Mouse (Mus musculus): ENCODE measurements around the gene Pkd1l1. TPM values are rescaled to one million over a fixed set of nuclear protein-coding genes. Genes with fewer than 3 reads are reported as not detected.

The Pkd1l1 gene
- total RNA-seq, 2 experiments from 2014 or later: 0.11 TPM; not detected in 1

- ATAC-seq (replicated peaks; ENCODE audit: low FRiP score, low TSS enrichment, poor library complexity, severe bottlenecking): no peak
Measured at GRCm38 (mm10) chr11:8948871-8949270, 24.2 kb downstream of the Pkd1l1 start.

DNA sequence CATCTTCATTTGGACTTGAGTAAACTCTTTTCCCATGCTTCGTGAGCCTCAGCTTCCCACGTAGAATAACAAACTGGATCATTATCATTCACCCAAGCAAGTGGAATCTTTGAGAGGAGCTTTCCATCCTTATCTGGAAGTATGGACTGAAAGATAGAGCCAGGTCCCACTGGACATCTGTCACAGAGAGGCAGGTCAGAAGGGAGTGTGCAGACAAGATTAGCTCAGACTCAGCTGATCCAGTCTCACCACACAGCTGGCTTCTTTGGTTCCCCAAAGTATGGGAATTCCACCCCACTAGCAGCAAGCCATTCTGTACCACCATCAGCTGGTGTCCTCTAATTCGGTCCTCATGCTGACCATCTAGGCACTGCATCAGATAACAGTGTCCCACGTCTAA lies 29.0 kb downstream of the Pkd1l1 start:
- ATAC-seq (replicated peaks; ENCODE audit: low FRiP score, low TSS enrichment, poor library complexity, severe bottlenecking): no peak

DNA sequence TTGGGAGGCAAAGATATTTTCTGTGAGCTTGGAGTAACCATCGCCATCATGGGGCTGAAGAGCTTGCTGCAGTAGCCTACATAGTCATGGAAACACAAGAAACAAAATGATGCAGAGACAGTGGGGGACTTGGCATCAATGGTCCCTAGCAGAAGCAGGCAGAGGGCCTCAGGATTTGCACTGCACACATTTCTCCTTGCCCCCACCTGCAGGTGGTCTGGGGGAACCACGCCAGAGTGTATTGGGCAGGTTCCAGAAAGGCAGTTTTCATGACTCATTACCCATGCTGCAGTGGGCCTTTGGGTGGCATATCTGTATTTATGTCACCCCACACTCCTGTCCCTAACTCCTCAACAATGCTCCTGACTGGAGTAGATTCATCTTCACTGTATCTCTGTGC lies 30.6 kb downstream of the Pkd1l1 start:
- ATAC-seq (replicated peaks; ENCODE audit: low FRiP score, low TSS enrichment, poor library complexity, severe bottlenecking): no peak

DNA sequence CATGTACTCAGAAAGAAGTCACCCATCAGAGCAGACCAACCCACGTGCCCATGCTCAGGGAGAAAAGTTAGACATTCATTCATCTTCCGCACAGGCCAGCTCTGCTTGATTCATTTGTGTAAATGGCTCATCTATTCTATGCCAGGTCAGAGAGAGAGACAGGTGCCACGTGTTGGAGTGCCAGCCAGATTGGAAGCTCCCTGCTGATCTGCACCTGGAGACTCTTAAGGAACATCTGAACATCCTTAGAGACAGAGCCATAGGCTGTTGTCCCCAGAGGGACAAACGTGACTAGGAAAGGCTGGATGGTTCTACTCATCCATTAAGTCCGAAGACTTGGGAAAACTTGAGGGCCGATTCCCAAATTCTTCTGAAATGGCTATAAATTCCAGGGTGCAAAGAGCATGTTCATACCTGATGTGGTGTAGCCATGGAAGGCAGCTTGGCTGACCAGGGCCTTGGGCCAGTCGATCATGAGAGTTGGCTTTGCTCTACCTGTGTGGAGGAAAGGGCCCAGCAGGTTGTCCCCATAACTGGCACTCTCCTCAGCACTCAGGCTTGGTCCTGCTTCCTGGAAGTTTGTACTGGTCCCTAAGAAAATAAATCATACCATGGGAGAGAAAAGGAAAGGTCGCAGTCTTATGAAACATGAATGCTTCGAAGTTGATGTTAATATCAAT lies 36.5 kb downstream of the Pkd1l1 start:
- ATAC-seq (replicated peaks; ENCODE audit: low FRiP score, low TSS enrichment, poor library complexity, severe bottlenecking): no peak

DNA sequence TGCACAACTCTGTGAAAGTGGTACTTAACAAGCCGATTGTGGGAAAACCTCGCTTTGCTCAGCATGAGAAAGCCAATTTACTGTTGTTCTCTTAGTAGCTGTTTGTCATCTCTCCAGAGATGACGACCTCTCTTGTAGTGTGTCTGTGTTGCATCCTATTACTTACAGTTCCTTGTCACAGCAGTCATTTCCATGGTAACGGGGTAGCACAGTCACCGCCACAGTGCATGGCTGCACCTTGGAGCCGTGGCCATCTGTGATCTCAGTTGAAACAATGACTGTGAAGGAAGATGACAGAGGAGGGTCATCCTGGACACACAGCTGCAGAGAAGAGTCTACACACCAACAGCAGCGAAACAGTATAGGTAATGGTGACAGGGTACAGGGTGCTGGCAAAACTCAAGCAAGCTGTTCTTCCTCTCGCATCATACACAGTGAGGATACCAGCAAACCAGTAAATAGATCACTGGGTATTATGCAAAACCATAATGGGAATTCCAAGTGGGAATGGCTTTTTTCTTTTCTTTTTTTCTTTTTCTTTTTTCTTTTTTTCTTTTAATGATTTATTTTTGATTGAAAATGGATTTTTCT lies 56.9 kb downstream of the Pkd1l1 start:
- ATAC-seq (replicated peaks; ENCODE audit: low FRiP score, low TSS enrichment, poor library complexity, severe bottlenecking): no peak

- ATAC-seq (replicated peaks; ENCODE audit: low FRiP score, low TSS enrichment, poor library complexity, severe bottlenecking): no peak
Measured at GRCm38 (mm10) chr11:8882793-8883192, 90.3 kb downstream of the Pkd1l1 start.

GRCm38 (mm10) chr11:8881521-8881920 lies 91.5 kb downstream of the Pkd1l1 start:
- ATAC-seq (replicated peaks; ENCODE audit: low FRiP score, low TSS enrichment, poor library complexity, severe bottlenecking): no peak

DNA sequence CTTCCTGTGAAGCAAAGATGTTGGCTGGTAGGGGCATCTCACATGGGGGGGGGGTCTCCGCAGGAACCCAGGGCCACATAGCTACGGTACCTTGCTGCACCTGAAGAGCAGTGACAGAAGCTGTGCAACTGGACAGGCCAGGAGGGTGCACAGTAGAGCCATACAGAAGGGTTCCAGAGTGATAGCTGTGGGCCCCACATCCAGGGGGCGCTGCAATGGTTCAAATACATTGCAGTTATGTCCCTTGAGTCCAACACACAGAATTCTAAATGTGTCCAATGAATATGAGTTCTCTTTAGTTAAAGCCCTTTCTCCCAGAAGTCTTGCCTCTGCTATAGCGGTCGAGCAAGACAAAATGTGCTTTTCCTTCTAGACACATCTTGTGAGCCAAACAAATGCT lies 103.0 kb downstream of the Pkd1l1 start:
- ATAC-seq (replicated peaks; ENCODE audit: low FRiP score, low TSS enrichment, poor library complexity, severe bottlenecking): no peak

GRCm38 (mm10) chr11:8866021-8866420 lies 107.0 kb downstream of the Pkd1l1 start:
- no peak for ATAC-seq (replicated peaks; ENCODE audit: low FRiP score, low TSS enrichment, poor library complexity, severe bottlenecking)

DNA sequence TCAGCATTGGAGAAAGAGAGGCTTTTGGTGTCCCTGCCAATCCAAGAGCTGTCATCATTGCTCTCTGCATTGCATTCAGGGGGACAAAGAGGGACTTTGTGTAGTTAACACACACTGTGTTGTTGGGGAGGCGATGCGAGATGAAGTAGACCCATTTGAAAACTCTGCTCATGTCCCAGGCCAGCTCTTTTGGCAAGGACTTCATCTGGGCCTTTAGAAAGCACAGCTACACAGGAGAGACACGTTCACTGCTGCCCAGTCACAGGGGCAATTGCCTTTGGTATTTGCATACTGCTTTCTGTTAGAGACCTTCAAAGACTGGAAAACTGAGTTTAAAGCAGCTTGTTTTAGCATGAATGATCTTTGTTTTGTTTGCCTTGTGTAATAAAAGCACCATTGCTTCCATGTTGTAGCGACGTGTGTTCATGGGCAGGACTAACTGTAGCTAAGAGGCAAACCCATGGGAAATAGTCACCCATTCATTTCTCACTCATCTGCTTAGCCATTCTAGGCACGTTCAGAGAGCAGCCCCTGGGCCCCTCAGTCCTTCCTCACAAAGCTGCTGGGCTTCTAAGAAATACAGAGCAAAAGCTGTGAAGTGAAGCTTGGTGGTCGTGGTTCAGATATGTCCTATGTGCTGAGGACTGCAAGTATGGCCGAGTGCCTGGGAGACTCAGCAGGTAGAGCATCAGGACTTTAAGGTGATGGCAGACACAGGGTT lies 109.0 kb downstream of the Pkd1l1 start:
- no peak for ATAC-seq (replicated peaks; ENCODE audit: low FRiP score, low TSS enrichment, poor library complexity, severe bottlenecking)

- ATAC-seq (replicated peaks; ENCODE audit: low FRiP score, low TSS enrichment, poor library complexity, severe bottlenecking): no peak
Measured at GRCm38 (mm10) chr11:8862426-8862825, 110.6 kb downstream of the Pkd1l1 start.

GRCm38 (mm10) chr11:8861978-8862377 lies 111.1 kb downstream of the Pkd1l1 start:
- no peak for ATAC-seq (replicated peaks; ENCODE audit: low FRiP score, low TSS enrichment, poor library complexity, severe bottlenecking)

DNA sequence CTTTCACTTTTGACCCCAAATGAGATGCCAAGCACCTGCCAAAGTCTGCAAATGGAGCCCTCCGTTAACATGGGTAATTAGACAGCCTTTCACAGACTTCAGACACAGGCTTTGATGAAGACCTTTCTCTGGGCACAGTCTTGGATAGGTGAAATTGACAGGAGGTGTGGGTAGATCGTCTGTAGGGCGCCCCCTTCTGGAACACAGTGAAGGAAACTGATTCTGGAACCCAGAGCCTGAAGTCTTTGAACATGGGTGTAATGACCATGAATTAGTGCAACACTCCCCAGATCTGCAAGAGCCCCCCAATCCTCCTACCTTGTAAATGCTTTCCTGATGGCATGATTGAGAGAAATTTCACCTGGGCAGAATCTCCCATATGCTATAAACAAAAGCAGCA lies 112.2 kb downstream of the Pkd1l1 start:
- ATAC-seq (replicated peaks; ENCODE audit: low FRiP score, low TSS enrichment, poor library complexity, severe bottlenecking): no peak

GRCm38 (mm10) chr11:8859868-8860267 lies 113.2 kb downstream of the Pkd1l1 start:
- ATAC-seq (replicated peaks; ENCODE audit: low FRiP score, low TSS enrichment, poor library complexity, severe bottlenecking): 0 out of 2 replicates have a peak, but pooled peaks have one; percentile 55

DNA sequence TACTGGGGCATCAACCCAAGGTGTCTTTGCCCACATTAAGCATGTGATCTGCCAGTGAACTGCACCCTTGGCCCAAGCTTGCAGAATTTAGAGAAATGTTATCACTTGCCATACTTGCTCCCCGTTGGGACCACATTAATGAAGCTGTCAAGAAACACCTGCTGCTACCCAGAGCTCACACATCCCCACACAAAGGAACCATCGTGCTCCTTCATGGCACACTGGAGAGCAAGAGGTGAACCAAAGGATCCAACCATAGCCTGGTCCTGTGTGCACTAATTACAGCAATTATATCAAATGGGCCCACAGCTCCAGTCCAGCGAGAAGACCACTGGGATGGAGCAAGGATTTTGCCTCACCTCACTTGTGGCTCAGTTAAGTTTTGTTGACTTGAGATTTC lies 114.0 kb downstream of the Pkd1l1 start:
- ATAC-seq (replicated peaks; ENCODE audit: low FRiP score, low TSS enrichment, poor library complexity, severe bottlenecking): no peak

DNA sequence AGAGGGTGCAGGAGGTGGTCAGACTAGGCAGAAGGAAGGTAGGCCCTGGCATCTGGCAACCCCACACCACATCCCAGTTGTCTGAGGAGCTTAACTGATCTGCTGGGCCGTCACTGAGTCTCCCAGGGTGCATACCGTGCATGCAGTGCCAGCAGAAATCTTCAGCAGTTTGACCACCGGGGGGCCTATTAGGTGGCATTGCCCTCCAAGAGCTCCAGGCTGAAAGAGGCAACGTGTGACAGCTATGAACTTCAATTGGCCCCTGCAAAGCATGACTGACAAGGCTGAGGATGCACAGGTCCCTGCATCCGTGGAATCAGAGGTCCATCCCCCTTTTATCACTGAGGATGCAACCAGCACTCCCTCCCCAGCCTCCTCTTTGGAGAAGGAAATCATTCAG lies 116.9 kb downstream of the Pkd1l1 start:
- ATAC-seq (replicated peaks; ENCODE audit: low FRiP score, low TSS enrichment, poor library complexity, severe bottlenecking): 0 out of 2 replicates have a peak, but pooled peaks have one; percentile 18

GRCm38 (mm10) chr11:8848049-8848448 lies 125.0 kb downstream of the Pkd1l1 start:
- no peak for ATAC-seq (replicated peaks; ENCODE audit: low FRiP score, low TSS enrichment, poor library complexity, severe bottlenecking)

DNA sequence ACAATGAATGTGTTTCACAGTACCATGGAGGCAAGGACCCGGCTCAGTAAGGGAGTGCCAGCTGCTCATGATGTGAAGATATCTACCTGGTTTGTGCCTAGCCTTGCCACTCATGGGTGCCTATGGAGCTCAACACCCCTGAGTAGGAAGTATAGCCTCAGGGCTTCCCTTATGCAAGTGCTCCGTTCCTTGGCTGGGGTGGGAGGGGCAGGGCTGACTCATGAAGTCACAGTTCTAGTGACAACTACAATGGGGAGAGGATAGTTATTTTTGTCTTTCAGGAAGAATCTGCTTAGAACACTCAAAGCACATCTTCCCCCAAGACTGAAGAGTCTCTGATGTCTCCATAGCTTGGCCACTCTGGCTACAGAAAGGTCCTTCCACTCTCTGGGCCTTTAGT lies 125.4 kb downstream of the Pkd1l1 start:
- no peak for ATAC-seq (replicated peaks; ENCODE audit: low FRiP score, low TSS enrichment, poor library complexity, severe bottlenecking)

- no peak for ATAC-seq (replicated peaks; ENCODE audit: low FRiP score, low TSS enrichment, poor library complexity, severe bottlenecking)
Measured at GRCm38 (mm10) chr11:8836176-8836575, 136.9 kb downstream of the Pkd1l1 start.

DNA sequence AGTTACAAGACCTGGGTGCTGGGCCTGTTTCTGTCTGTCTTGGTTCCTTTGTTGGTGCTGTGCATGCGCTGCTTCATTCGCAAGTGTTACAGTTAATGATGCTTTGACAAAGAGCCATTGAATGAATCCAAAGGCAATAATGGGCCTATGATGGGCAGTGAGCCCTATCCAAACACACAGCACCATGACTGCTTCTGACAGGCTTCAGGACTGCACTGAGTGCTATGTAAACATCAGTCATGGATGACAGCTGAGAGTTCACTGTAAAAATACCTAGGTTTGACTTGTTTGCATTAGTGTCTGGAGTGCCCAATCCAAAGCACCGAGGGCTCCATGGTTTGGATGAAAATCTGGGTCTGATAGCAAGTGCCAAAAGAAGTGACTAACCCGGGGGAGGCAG lies 138.9 kb downstream of the Pkd1l1 start:
- no peak for ATAC-seq (replicated peaks; ENCODE audit: low FRiP score, low TSS enrichment, poor library complexity, severe bottlenecking)

GRCm38 (mm10) chr11:8830551-8830950 lies 142.5 kb downstream of the Pkd1l1 start:
- no peak for ATAC-seq (replicated peaks; ENCODE audit: low FRiP score, low TSS enrichment, poor library complexity, severe bottlenecking)
